Mouse (Mus musculus) megakaryocyte, embryonic 14.5 days (primary cell): ENCODE measurements at regions not wholly inside any gene's neighbourhood (a gene's known extent, or its start where the extent isn't known, plus 50 kb on each side); places are given as distances from the start of the nearest gene placed in this dataset.

Source experiments
- H3K27me3 ChIP-seq: replicated peaks from 2 replicates; pipeline ENCODE3; 2012; ENCODE audit warnings: inconsistent platforms
- H3K36me3 ChIP-seq: replicated peaks from 2 replicates; pipeline ENCODE3; 2012; ENCODE audit warnings: low read length, inconsistent platforms, mixed read lengths
- H3K4me1 ChIP-seq: 2 replicates; pipeline ENCODE4 v1.6.1; 2012; ENCODE audit warnings: inconsistent platforms
- H3K4me3 ChIP-seq: replicated peaks from 2 replicates; pipeline ENCODE3; 2012; ENCODE audit warnings: moderate library complexity, mild to moderate bottlenecking, inconsistent platforms
- H3K9me3 ChIP-seq: 2 replicates; pipeline ENCODE4 v1.6.1; 2012; ENCODE audit warnings: inconsistent platforms
- FLI1 ChIP-seq: IDR thresholded peaks from 2 replicates; pipeline ENCODE4 v1.6.1; 2012; ENCODE audit warnings: low read length, inconsistent platforms, mixed read lengths
- GATA1 ChIP-seq: IDR thresholded peaks from 3 replicates; pipeline ENCODE4 v1.6.1; 2012; ENCODE audit warnings: mixed read lengths, low read length, inconsistent platforms, borderline replicate concordance

- no peak for TF ChIP-seq FLI1
- no peak for TF ChIP-seq GATA1
- Histone ChIP-seq H3K9me3 (no peaks in the 10 kb centered on the region), H3K4me3 (no peak overlapping the region), H3K4me1 (no peaks in the 10 kb centered on the region), H3K27me3 (peaks cover 3% of the 10 kb centered on the region), H3K36me3 (no peaks in the 10 kb centered on the region)
Measured at GRCm38 (mm10) chr9:41586966-41587570, 425.6 kb upstream of the Ubash3b start.

- Histone ChIP-seq H3K9me3 (no peaks in the 10 kb centered on the region), H3K4me1 (no peaks in the 10 kb centered on the region), H3K27me3 (peaks cover 9% of the 10 kb centered on the region), H3K36me3 (no peaks in the 10 kb centered on the region), H3K4me3 (no peak overlapping the region)
- TF ChIP-seq GATA1 = no peak
- TF ChIP-seq FLI1 = no peak
Measured at GRCm38 (mm10) chr9:41586291-41586690, 424.8 kb upstream of the Ubash3b start.

GRCm38 (mm10) chr9:41585771-41586170 is 424.3 kb upstream of the Ubash3b start:
- Histone ChIP-seq H3K36me3 (no peaks in the 10 kb centered on the region), H3K27me3 (peaks cover 12% of the 10 kb centered on the region), H3K9me3 (no peaks in the 10 kb centered on the region), H3K4me1 (no peaks in the 10 kb centered on the region), H3K4me3 (no peak overlapping the region)
- TF ChIP-seq GATA1 = no peak
- TF ChIP-seq FLI1 = no peak

DNA sequence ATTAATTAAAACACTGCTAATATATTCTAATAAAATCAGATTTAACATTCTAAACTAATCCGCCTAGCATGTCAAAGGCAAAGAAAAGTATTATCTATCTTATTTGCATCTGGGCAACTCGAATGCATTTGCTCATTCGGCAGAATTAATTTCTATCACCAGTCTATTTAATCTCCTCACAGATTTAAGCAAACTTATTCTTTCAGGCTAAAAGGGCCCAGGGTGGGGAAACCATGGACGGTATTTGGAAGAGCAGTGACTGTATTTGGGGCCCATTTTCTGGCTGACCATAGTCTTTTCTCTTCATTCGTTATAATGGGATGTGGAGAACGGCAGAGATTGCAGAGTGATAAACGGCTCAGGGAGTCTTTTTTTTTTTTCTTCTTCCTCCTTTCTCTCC is 423.5 kb upstream of the Ubash3b start:
- TF ChIP-seq FLI1 = no peak
- TF ChIP-seq GATA1 = no peak
- Histone ChIP-seq H3K9me3 (no peaks in the 10 kb centered on the region), H3K4me3 (no peak overlapping the region), H3K4me1 (no peaks in the 10 kb centered on the region), H3K36me3 (no peaks in the 10 kb centered on the region), H3K27me3 (peaks cover 14% of the 10 kb centered on the region)

- no peak for TF ChIP-seq GATA1
- TF ChIP-seq FLI1 = no peak
- Histone ChIP-seq H3K36me3 (no peaks in the 10 kb centered on the region), H3K4me3 (no peak overlapping the region), H3K4me1 (no peaks in the 10 kb centered on the region), H3K9me3 (no peaks in the 10 kb centered on the region), H3K27me3 (peaks cover 18% of the 10 kb centered on the region)
Measured at GRCm38 (mm10) chr9:41583711-41584329, 422.3 kb upstream of the Ubash3b start.

GRCm38 (mm10) chr9:41583276-41583675 is 421.8 kb upstream of the Ubash3b start:
- no peaks in the 10 kb centered on the region for H3K4me1 ChIP-seq
- peaks cover 20% of the 10 kb centered on the region for H3K27me3 ChIP-seq
- no peaks in the 10 kb centered on the region for H3K9me3 ChIP-seq
- no peak for TF ChIP-seq GATA1
- no peak for TF ChIP-seq FLI1
- no peak overlapping the region for H3K4me3 ChIP-seq
- no peaks in the 10 kb centered on the region for H3K36me3 ChIP-seq

DNA sequence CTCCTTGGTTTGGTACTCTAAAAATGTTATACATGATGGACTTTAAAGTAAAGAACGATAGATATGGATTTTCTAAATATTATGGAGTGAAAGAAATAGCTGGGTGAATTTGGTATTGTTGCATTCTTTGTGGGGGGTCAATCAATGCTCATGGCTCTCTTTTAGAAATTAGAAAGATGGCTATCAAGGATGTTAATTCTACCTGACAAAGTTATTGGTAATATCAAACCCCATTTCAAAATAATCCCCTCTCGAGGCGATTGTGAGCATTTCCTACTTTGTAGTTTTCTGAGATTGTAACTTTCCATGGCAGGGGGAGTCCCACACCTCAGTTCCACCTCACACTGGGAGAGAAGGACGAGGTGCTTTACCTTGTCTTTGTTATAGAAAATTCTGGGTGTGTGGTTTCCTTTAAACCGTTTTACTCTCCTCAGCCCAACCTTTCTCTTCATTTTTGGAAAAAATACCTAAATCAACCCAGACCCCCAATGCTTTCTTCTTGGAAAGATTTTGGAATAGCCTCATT is 421.3 kb upstream of the Ubash3b start:
- no peaks in the 10 kb centered on the region for H3K9me3 ChIP-seq
- peaks cover 20% of the 10 kb centered on the region for H3K27me3 ChIP-seq
- H3K36me3 ChIP-seq = no peaks in the 10 kb centered on the region
- no peak overlapping the region for H3K4me3 ChIP-seq
- H3K4me1 ChIP-seq = no peaks in the 10 kb centered on the region
- TF ChIP-seq FLI1 = no peak

DNA sequence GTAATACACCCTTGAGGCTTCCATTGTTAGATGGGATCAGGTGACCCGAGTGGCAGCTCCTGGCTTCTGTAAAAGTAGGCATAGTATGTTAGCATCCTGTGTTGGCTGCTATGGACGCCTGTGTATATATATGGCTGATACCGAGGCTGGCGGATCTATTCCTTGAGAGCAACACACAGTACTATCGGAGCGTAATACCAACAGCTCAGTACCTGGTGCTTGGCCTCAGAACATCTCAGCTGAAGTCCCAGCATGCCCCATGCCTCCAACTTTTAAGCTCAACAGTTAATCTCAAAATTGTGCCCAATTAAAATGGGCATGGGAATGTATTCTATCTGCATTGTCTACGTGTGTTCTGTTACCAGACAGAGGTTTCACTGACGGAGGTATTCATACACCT is 420.7 kb upstream of the Ubash3b start:
- Histone ChIP-seq H3K4me3 (no peak overlapping the region), H3K27me3 (peaks cover 20% of the 10 kb centered on the region), H3K9me3 (no peaks in the 10 kb centered on the region), H3K4me1 (no peaks in the 10 kb centered on the region), H3K36me3 (no peaks in the 10 kb centered on the region)
- TF ChIP-seq GATA1 (no peak), FLI1 (no peak)

GRCm38 (mm10) chr9:41581741-41582140 is 420.2 kb upstream of the Ubash3b start:
- no peak overlapping the region for H3K4me3 ChIP-seq
- H3K4me1 ChIP-seq = no peaks in the 10 kb centered on the region
- TF ChIP-seq GATA1 = no peak
- TF ChIP-seq FLI1 = no peak
- H3K27me3 ChIP-seq = peaks cover 20% of the 10 kb centered on the region
- no peaks in the 10 kb centered on the region for H3K36me3 ChIP-seq
- H3K9me3 ChIP-seq = no peaks in the 10 kb centered on the region

DNA sequence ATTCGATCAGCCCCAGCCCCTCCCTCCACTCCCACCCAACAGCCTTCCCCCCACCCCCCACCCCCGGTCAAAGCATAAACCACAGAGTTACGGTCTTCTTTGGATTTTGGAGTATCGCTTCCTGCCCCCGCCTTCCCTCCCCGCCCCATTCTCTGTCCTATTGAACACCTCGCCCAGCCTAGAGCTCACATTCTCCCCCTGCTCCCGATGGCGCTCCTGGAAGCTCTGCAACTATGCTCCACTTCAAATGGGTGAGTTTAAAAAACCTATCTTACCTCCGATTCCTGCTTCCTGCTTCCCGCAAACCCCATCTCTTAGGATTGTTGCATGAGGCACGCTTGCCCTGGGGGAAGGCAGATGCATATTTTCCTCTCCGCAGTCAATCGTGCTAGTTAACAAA is 419.7 kb upstream of the Ubash3b start:
- TF ChIP-seq FLI1 = no peak
- no peak for TF ChIP-seq GATA1
- peaks cover 20% of the 10 kb centered on the region for H3K27me3 ChIP-seq
- H3K9me3 ChIP-seq = no peaks in the 10 kb centered on the region
- H3K4me1 ChIP-seq = no peaks in the 10 kb centered on the region
- no peak overlapping the region for H3K4me3 ChIP-seq
- H3K36me3 ChIP-seq = no peaks in the 10 kb centered on the region
